Mouse (Mus musculus): Measurements from ENCODE around the gene Foxd1. TPM values are rescaled to one million over a fixed set of nuclear protein-coding genes. Genes with fewer than 3 reads are reported as not detected.

Gene Foxd1
- polyA plus RNA-seq, 1 experiment, result not detected

GRCm38 (mm10) chr13:98351527-98351926, 2.5 kb upstream of the Foxd1 start:
- no peak overlapping the region for H3K27ac ChIP-seq (ENCODE audit: insufficient read depth, low read depth, low read length)
- WGBS, result 13% methylated on average over 8 of the region's 8 CpGs
- H3K4me3 ChIP-seq (ENCODE audit: insufficient read depth, low read depth, low read length), result no peak overlapping the region
- peaks cover 15% of the 10 kb centered on the region for H3K4me1 ChIP-seq (ENCODE audit: control insufficient read depth, insufficient read depth, low read length)
- no peak for TF ChIP-seq POLR2A (IDR thresholded peaks at IDR 0.05; ENCODE audit: insufficient read depth, low read depth, low read length)
- no peak for TF ChIP-seq CTCF (IDR thresholded peaks at IDR 0.05; ENCODE audit: insufficient read depth, low read depth, low read length)

GRCm38 (mm10) chr13:98352381-98352975, 1.6 kb upstream of the Foxd1 start:
- TF ChIP-seq CTCF (IDR thresholded peaks at IDR 0.05; ENCODE audit: insufficient read depth, low read depth, low read length), result no peak
- TF ChIP-seq POLR2A (IDR thresholded peaks at IDR 0.05; ENCODE audit: insufficient read depth, low read depth, low read length), result no peak
- peaks cover 15% of the 10 kb centered on the region for H3K4me1 ChIP-seq (ENCODE audit: control insufficient read depth, insufficient read depth, low read length)
- H3K27ac ChIP-seq (ENCODE audit: insufficient read depth, low read depth, low read length), result no peak overlapping the region
- no peak overlapping the region for H3K4me3 ChIP-seq (ENCODE audit: insufficient read depth, low read depth, low read length)
- 18% methylated on average over 14 of the region's 14 CpGs for WGBS

GRCm38 (mm10) chr13:98353709-98354089, 343 bp upstream of the Foxd1 start:
- Histone ChIP-seq H3K4me1 (ENCODE audit: control insufficient read depth, insufficient read depth, low read length) (peaks cover 15% of the 10 kb centered on the region), H3K27ac (ENCODE audit: insufficient read depth, low read depth, low read length) (no peak overlapping the region), H3K4me3 (ENCODE audit: insufficient read depth, low read depth, low read length) (no peak overlapping the region)
- TF ChIP-seq POLR2A (IDR thresholded peaks at IDR 0.05; ENCODE audit: insufficient read depth, low read depth, low read length) (no peak), CTCF (IDR thresholded peaks at IDR 0.05; ENCODE audit: insufficient read depth, low read depth, low read length) (no peak)
- WGBS, result 2% methylated on average over 13 of the region's 13 CpGs

- Histone ChIP-seq H3K4me1 (ENCODE audit: control insufficient read depth, insufficient read depth, low read length) (peaks cover 15% of the 10 kb centered on the region), H3K4me3 (ENCODE audit: insufficient read depth, low read depth, low read length) (peak overlapping the region; percentile 27), H3K27ac (ENCODE audit: insufficient read depth, low read depth, low read length) (no peak overlapping the region)
- WGBS, result 3% methylated on average over 102 of the region's 102 CpGs
- TF ChIP-seq POLR2A (IDR thresholded peaks at IDR 0.05; ENCODE audit: insufficient read depth, low read depth, low read length), result no peak
- no peak for TF ChIP-seq CTCF (IDR thresholded peaks at IDR 0.05; ENCODE audit: insufficient read depth, low read depth, low read length)
Observed at GRCm38 (mm10) chr13:98354871-98355558, 973 bp downstream of the Foxd1 start.

- TF ChIP-seq CTCF (IDR thresholded peaks at IDR 0.05; ENCODE audit: insufficient read depth, low read depth, low read length) (no peak), POLR2A (IDR thresholded peaks at IDR 0.05; ENCODE audit: insufficient read depth, low read depth, low read length) (no peak)
- Histone ChIP-seq H3K27ac (ENCODE audit: insufficient read depth, low read depth, low read length) (no peak overlapping the region), H3K4me1 (ENCODE audit: control insufficient read depth, insufficient read depth, low read length) (peaks cover 15% of the 10 kb centered on the region), H3K4me3 (ENCODE audit: insufficient read depth, low read depth, low read length) (peak overlapping the region; percentile 27)
- WGBS, result 2% methylated on average over 81 of the region's 81 CpGs
Observed at GRCm38 (mm10) chr13:98355559-98356111, 1.6 kb downstream of the Foxd1 start.

GRCm38 (mm10) chr13:98356176-98356972, 2.3 kb downstream of the Foxd1 start:
- 0 out of 2 replicates have a peak overlapping the region, but pooled peaks have one; percentile 27 for H3K4me3 ChIP-seq (ENCODE audit: insufficient read depth, low read depth, low read length)
- WGBS, result 8% methylated on average over 9 of the region's 9 CpGs
- no peak for TF ChIP-seq CTCF (IDR thresholded peaks at IDR 0.05; ENCODE audit: insufficient read depth, low read depth, low read length)
- TF ChIP-seq POLR2A (IDR thresholded peaks at IDR 0.05; ENCODE audit: insufficient read depth, low read depth, low read length), result no peak

GRCm38 (mm10) chr13:98356973-98357425, 3.0 kb downstream of the Foxd1 start:
- TF ChIP-seq POLR2A (IDR thresholded peaks at IDR 0.05; ENCODE audit: insufficient read depth, low read depth, low read length) (no peak), CTCF (IDR thresholded peaks at IDR 0.05; ENCODE audit: insufficient read depth, low read depth, low read length) (no peak)
- no peak overlapping the region for H3K4me3 ChIP-seq (ENCODE audit: insufficient read depth, low read depth, low read length)
- H3K4me1 ChIP-seq (ENCODE audit: control insufficient read depth, insufficient read depth, low read length), result peaks cover 15% of the 10 kb centered on the region
- WGBS, result 8% methylated on average over 6 of the region's 6 CpGs
- no peak overlapping the region for H3K27ac ChIP-seq (ENCODE audit: insufficient read depth, low read depth, low read length)

More at GRCm38 (mm10) chr13:98356176-98356972, 2.3 kb downstream of the Foxd1 start:
- Histone ChIP-seq H3K27ac (ENCODE audit: insufficient read depth, low read depth, low read length) (no peak overlapping the region), H3K4me1 (ENCODE audit: control insufficient read depth, insufficient read depth, low read length) (peaks cover 15% of the 10 kb centered on the region)

GRCm38 (mm10) chr13:98357433-98358423, 3.7 kb downstream of the Foxd1 start:
- 3% methylated on average over 18 of the region's 18 CpGs for WGBS

More at GRCm38 (mm10) chr13:98357433-98358423, 3.7 kb downstream of the Foxd1 start:
- TF ChIP-seq POLR2A (IDR thresholded peaks at IDR 0.05; ENCODE audit: insufficient read depth, low read depth, low read length) (no peak), CTCF (IDR thresholded peaks at IDR 0.05; ENCODE audit: insufficient read depth, low read depth, low read length) (no peak)
- H3K4me1 ChIP-seq (ENCODE audit: control insufficient read depth, insufficient read depth, low read length), result peaks cover 15% of the 10 kb centered on the region
- H3K27ac ChIP-seq (ENCODE audit: insufficient read depth, low read depth, low read length), result no peak overlapping the region
- no peak overlapping the region for H3K4me3 ChIP-seq (ENCODE audit: insufficient read depth, low read depth, low read length)
